Mouse (Mus musculus): ENCODE measurements around the gene Ndufa11. TPM values are rescaled to one million over a fixed set of nuclear protein-coding genes. Genes with fewer than 3 reads are reported as not detected.

Gene Ndufa11
- total RNA-seq (2021) = 100 to 1,000 TPM; 244 to 256 TPM
- long read RNA-seq, experiment 1, transcript Ndufa11-201 (4 exons, 545 nt) = major isoform, 221 of 267 reads
- long read RNA-seq, experiment 1, transcript Ndufa11-204 (4 exons, 493 nt) = minor isoform, 15 of 267 reads
- long read RNA-seq, experiment 1, partial matches to known transcripts = 4 of 267 reads
- long read RNA-seq, experiment 1, other reads (novel, unspliced or antisense) = 26 of 267 reads
- long read RNA-seq, experiment 2, transcript Ndufa11-201 (4 exons, 545 nt) = major isoform, 141 of 203 reads
- long read RNA-seq, experiment 2, transcript Ndufa11-204 (4 exons, 493 nt) = minor isoform, 11 of 203 reads
- long read RNA-seq, experiment 2, partial matches to known transcripts = 41 of 203 reads
- long read RNA-seq, experiment 2, other reads (novel, unspliced or antisense) = 9 of 203 reads

DNA sequence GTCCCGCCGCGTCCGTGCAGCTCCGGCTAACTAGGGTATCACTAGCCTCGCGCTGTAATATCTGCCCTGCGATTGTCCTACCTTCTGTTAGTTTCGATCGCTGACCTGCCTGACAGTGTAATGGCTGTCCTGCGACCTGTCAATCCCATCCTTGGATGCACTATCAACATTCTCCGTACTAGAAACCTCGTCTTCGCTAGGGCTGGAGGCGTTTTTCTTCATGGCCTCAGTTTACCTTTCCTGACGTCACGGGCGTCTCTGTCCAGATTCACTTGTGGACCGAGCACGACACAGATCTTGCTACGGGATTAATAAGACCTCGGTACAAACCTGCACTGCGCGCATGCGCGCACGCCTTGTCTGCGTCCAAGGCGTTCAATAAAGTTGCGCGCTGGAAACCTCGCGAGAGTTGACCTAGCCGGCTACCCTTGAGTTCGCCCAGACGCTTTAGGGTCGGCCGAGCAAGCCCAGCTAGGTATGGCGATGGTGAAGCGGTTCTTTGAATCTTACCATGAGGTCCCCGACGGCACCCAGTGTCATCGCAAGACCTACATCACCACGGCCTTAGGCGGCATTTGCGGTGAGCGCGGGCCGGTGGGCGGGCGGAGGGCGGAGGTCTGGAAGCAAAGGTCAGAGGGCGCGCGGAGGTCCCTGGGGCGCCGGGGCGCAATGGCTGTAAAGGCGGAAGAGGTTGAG is at the start of gene Ndufa11, which contains the start of gene Vmac:
TSS of gene Ndufa11 (plus strand) at position 405 of the 696 bp plus-strand sequence.
TSS of gene Vmac (minus strand) at position 660 of the 696 bp plus-strand sequence.
- peak; percentile 90 to 95 for DNase-seq (ENCODE audit: low spot score in 2 of 2)

GRCm38 (mm10) chr17:56668384-56669144 is 49.0 kb upstream of the Ndufa11 start:
- peak; percentile 62 to 82 for DNase-seq (ENCODE audit: low spot score in 2 of 2)

- no peak for DNase-seq (ENCODE audit: low spot score in 2 of 2)
Observed at GRCm38 (mm10) chr17:56669766-56670165, 47.8 kb upstream of the Ndufa11 start.

GRCm38 (mm10) chr17:56672941-56673646 is 44.5 kb upstream of the Ndufa11 start, which contains the start of gene Ranbp3:
Gene Ranbp3 (plus strand): TSS chr17:56673294.
- peak; percentile 96 to 99 for DNase-seq (ENCODE audit: low spot score in 2 of 2)

- no peak for DNase-seq (ENCODE audit: low spot score in 2 of 2)
Observed at GRCm38 (mm10) chr17:56673647-56674416, 43.7 kb upstream of the Ndufa11 start.

DNA sequence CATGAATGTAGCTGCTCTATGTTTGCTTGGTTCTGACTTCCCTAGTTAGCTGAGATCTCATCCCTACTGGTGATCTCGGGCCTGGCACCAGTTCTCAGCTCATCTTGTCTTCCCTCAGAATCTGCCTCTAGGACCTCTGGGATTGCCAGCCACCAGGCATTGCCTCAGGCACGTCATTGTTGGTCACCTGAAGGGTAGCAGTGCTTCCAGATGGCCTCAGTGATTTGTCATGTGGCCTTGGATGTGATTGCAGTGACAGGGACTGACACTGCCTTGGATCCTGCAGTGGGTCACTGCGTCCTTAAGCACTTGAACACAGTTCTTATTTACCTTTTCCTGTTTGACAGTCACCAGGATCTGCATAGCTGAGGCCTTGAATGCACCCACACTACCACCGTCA is 35.8 kb upstream of the Ndufa11 start:
- no peak for DNase-seq (ENCODE audit: low spot score in 2 of 2)

GRCm38 (mm10) chr17:56682880-56683279 is 34.7 kb upstream of the Ndufa11 start:
- no peak for DNase-seq (ENCODE audit: low spot score in 2 of 2)

DNA sequence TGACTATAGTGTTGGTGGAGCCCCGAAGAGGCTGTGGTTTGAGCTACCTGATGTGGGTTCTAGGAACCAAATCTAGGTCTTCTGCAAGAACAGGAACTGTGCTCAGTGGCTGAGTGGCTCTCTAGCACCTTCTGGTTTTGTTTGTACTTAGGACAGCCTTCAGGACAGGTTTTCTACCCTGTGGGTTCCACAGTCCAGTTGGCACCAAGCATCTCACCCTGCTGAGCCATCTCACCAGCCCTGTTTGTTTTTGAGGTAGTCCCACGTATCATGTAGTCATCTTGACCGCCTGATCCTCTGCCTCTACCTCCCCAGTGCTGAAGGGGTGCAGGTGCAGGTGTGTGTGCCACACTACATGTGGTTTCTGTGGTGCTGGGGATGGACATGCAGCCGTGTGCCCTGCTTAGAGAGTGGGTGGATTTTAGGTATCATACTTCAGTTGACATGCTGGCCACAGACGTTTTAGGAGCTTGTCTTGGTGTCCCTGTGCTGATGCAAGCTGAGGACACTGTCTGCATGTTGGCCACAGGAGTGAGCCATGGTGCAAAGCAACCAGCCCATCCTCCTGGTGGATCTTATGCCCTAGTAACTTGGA is 33.9 kb upstream of the Ndufa11 start:
- no peak for DNase-seq (ENCODE audit: low spot score in 2 of 2)

DNA sequence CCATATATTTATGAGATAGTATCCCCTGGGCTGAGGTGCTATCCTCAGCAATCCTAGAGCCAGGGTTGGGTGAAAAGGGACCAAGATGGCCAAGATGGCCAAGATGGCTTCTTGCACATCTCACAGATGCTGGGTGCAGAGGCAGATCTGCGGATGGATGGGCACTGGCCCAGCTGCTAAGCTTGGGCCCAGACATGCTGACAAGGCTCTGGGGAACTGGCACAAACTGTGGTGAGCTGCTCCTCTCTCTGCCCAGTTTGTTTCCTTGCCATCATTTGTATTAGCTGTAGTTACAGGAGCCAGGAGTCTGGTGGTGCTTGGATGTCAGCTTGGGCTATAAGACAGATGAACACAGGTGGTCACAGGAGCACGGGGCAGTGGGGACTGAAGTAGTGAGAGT is 32.9 kb upstream of the Ndufa11 start:
- DNase-seq (ENCODE audit: low spot score in 2 of 2) = no peak

GRCm38 (mm10) chr17:56686801-56687200 is 30.8 kb upstream of the Ndufa11 start:
- no peak for DNase-seq (ENCODE audit: low spot score in 2 of 2)

GRCm38 (mm10) chr17:56688045-56688444 is 29.5 kb upstream of the Ndufa11 start:
- DNase-seq (ENCODE audit: low spot score in 2 of 2) = no peak

- no peak for DNase-seq (ENCODE audit: low spot score in 2 of 2)
Observed at GRCm38 (mm10) chr17:56688689-56689088, 28.9 kb upstream of the Ndufa11 start.

GRCm38 (mm10) chr17:56693395-56693794 is 24.2 kb upstream of the Ndufa11 start:
- no peak for DNase-seq (ENCODE audit: low spot score in 2 of 2)

DNA sequence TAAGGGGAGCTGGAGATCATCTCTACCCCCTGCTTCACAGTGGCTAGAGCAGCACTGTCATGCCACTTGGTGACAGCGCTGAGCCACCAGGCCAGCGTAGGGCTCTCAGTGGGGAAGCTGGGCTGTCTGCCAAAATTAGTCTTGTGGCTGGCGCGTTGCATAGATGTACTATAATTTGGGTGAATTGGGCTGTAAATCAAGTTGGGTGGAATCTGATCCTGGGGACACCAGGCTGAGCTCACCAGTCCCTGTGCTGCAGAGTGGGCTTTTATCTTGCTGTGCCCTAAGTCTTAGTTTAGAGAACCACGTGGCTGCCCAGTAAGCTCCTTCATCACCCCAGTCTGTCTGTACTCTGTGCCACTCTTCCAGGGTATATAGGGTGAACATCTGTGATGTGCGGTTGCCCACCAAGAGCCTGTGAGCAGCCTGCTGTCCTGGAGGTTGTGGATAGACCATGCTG is 23.7 kb upstream of the Ndufa11 start:
- peak in 1 of 2 experiments; percentile 47 for DNase-seq (ENCODE audit: low spot score in 2 of 2)

- no peak for DNase-seq (ENCODE audit: low spot score in 2 of 2)
Observed at GRCm38 (mm10) chr17:56700451-56700850, 17.1 kb upstream of the Ndufa11 start.

- no peak for DNase-seq (ENCODE audit: low spot score in 2 of 2)
Observed at GRCm38 (mm10) chr17:56703038-56703437, 14.5 kb upstream of the Ndufa11 start.

DNA sequence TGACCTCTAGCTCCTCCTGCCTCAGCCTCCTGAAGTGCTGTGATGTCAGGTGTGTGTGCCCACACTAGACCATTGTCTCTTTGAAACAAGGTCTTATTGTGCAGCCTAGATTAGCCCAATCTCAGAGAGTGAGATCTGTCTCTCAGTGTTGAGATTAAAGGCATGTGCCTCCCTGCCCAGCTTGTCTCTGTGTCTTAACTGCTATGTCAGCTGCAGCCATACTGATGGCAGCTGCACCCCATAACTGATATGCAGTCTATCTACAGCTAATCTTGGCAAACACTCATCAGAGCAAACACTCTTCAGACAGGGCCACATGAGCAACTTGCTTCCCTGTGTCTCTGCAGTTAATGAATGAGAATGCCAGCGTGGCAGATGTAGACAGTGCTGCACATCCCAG is 11.1 kb upstream of the Ndufa11 start:
- no peak for DNase-seq (ENCODE audit: low spot score in 2 of 2)

DNA sequence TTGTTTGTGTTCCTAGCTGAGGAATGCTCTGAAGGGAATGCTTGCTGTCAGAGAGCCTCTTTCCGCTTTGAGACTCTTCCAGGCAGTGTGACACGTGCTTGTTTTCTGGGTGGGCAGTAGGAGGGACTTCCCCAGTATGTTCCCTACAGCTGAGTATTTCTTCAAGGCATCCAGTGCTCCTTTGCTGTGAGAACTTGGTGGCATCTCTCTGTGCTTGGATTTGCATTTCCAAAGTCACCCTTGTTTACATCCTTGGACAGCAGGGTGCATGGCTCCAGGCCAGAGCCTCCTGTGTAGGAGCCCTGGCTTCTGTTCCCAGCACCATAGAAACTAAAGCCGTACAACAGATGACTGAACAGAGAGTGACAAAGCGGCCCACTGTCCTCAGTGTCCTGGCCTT is 8.9 kb upstream of the Ndufa11 start:
- no peak for DNase-seq (ENCODE audit: low spot score in 2 of 2)

GRCm38 (mm10) chr17:56709708-56710107 is 7.9 kb upstream of the Ndufa11 start:
- no peak for DNase-seq (ENCODE audit: low spot score in 2 of 2)

DNA sequence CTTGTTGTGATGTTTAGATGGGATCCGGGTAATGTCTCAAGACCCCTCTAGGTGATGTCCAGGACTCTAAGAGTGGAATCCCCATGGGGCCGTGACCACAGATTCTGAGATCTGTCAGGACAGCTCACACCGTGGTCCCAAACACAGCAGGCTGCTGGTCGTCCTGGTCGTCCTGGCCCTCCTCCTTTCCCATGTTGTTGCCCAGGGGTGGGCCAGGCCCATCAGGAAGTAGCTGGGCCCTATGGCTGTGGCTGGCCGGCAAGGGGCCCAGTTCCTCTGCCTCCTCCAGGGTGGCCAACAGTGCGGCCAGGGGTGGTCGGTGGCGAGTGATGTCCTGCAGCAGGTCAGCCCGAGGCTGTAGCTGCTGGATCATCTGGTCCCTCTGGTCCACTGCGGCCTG is 2.2 kb upstream of the Ndufa11 start:
- DNase-seq (ENCODE audit: low spot score in 2 of 2) = no peak

All from adrenal gland, postnatal 4 days (tissue).